Mouse (Mus musculus) adipocyte (in vitro differentiated cells): ENCODE results near the gene Olfr1338.
"Not testable (repeated sequence)": the region's sequence is repeated elsewhere in the genome, so short reads cannot be mapped to it uniquely, and the experiment has no call there.

ENCODE experiments used
- DNase-seq: peaks from one replicate; pipeline ENCODE4 v3.0.0-alpha.2; 2016; ENCODE audit warnings: low spot score

Olfr1338 gene

DNA sequence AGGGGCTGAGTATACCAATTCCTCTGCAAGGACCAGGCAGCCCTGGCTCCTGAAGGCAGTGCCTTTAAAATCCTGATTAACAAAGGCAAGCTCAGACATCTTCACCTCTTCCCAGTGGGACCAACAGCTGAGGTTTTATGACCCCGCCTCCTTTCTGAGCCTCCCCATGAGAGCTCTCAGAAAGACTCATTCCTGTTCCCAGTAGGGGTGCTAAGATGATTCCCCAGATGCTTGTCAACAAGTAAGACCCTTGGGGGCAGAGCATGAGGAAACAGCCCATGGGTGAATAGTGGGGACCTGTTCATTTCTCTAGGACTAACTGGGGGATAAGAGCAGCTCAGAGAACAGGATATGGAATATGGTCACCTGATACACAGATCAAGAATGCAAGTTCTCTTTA, at the start of gene Olfr1338:
Olfr1338 (minus strand) TSS at position 101 of the 400 bp plus-strand sequence.
- no peak for DNase-seq

DNA sequence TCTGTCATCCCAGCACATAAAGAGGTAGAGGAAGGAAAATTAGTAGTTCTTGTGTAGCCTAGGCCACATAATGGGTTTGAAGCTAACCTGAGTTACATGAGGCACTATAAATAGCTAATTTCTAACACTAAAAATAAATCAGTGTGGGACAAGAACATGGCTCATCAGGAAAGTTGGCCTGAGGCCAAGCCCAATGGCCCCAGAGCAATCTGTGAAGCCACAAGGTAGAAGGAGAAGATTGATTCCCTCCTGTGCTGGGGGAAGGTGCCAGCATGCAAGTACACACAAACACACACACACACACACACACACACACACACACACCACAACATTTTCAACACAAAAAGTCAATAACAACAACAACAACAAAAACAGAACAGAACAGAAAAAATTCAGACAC, 34.3 kb upstream of the Olfr1338 start:
- DNase-seq: not testable (repeated sequence)

DNA sequence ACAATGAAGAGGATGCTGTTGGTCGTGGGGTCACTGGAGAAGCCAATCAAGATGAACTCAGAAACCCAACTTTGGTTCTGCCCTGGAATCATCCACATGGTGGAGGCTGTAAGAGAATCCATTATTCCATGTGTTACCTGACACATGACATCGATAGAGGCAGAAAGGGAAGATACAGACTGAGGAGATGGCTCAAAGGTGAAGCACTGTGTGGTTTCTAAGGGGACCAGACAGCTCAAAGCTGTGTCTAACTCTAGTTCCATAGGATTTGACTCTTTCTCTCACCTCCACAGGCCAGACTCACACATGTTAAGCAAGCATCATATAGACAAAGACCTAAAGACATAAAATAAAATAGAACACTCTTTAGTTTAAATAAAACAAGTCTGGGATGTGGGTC, 23.9 kb upstream of the Olfr1338 start, which contains the start of gene Olfr1337:
Olfr1337 (minus strand) TSS at position 101 of the 400 bp plus-strand sequence.
- DNase-seq: no peak

DNA sequence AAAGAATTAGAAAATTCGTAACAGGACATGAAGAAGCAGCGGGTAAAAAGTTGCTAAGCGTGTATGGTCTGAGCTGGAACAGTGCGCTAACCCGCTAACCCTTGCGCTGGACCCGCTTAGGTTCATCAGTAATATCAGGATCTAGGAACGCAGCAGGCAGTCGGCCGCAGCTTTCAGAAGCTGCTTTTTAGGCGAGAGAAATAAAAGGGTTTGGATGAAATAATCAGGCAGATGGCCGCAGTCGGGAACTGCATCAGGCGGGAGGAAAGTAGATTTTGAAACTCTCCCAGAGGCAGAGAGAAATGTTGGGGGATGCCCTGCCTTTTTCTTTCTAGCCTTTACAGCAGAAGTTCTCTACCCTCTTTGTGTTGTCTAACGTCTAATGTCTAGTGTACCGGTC, 16.7 kb downstream of the Olfr1338 start:
- DNase-seq: no peak

DNA sequence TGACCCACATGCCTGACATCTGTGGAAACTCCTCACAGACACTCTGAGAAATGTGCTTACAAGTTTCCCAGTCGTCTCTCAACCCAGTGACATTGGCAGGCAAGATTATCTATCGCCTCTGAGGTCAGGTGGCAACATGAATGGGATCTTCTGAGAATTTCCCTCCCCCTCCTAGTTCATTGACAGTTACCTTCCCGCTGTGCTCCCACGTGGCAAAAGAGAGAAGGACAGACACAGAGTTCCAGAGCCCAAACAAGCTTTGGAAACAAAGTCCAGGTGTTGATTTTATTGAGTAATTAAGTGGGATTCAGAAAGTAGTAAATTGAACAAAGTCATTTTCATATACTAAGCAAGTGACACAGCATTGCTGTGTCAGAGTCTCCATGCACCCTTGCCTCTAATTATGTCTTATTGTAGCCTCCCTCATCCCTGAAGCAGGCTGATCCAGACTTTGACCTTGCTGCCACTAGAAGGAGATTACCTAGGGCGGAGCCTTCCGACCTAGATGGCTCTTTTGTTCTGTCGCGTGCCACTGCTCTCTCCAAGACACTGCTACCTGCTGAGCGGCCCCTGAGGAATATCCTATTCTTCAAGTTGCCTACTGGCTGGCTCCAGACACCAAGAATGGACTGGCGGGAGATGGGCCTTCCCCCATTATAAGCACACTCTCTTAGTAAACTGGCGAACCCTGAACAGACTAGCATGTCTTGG, 17.4 kb downstream of the Olfr1338 start:
- no peak for DNase-seq

DNA sequence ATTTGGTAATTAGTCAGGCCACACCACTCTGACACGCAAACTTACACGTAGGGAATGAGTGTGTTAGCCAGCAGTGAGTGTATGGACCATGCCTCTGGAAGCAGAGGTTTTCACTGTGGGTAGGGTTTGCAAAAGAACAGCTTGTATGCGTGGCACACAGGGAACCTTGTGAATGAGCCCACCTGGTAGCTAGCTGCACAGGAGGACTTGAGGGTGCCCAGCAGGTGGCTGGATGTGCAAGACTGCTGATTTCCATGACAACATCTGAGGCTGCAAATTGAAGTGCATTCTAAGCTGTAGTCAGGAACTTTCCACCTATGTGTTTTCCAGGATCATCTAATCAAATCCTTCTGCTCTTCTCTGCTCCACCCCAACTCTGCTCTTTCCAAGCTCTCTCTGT, 19.0 kb downstream of the Olfr1338 start:
- no peak for DNase-seq

DNA sequence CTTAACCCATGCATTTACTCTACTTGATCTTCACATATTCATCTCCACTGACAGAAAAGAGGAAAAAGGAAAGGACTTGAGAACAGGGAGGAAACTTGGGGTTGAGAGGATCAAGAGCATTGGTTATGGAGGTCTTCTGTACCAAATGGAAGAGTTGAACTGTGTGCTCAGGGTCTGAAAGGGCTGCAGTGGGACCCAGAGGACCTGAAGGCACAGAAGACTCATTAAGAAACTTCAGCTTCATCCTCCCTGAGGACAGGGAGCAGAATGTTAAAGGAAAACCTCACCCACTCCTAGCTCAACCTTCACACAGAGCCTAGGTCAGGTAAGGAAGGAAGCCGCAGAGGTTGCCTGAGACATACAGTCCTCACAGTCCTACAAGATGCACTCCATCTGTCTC, 26.7 kb downstream of the Olfr1338 start, which contains the start of gene Olfr1339:
Olfr1339 (plus strand) TSS at position 301 of the 400 bp plus-strand sequence.
- no peak for DNase-seq

DNA sequence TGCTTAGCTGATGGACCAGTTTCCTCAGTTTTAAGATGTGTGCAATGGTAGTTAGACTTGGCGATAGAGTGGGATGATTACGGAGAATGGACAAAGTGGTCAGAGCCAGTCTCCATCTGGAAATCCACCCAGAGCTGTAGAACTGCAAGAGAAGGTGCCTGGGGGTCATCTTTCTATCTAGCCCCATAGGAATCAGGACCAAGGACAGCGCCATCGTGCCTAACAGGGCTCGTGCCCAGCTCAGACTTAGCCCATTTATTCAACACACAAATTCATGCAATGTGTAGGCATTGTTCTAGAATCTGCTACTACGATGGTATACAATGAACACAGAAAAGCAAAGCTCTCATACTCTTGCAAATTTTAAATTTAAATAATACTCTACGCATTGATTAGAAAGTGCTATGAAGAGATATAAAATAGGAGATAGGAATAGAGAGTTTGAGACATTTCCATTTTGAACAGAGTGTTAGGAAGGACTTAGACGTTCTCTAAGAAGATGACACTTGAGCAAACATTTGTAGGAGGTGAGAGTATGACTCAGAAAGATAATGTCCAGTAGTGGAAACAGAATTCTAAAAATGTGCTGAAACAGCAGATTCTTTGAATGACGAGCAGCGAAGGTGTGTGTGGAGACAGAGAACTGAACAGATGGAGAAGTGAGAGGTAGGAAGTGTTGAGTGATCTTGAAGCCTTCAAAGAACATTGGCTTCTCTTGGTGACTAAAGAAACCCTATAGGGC, 36.6 kb downstream of the Olfr1338 start:
- DNase-seq: peak; percentile 30

DNA sequence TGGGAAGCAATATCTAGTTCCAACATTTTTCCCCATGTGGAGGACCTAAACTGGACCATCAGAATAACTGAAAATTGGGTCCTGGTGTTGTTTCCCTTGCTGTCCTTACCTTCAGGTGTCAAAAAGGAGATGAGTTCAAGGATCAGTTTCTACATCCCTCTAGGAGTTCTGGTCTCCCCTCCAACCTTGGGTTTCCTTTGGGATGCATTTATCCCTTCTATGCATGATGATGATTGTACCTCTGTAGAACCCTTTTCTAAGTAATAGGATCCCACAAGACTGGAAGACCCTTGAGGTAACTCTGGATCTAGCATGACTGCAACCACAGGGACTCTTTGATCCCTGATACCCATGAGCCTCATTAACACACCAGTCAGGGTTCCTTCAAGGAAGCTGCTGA, 38.7 kb downstream of the Olfr1338 start, which contains the start of gene Olfr1340:
Olfr1340 (plus strand) TSS at position 301 of the 400 bp plus-strand sequence.
- no peak for DNase-seq

DNA sequence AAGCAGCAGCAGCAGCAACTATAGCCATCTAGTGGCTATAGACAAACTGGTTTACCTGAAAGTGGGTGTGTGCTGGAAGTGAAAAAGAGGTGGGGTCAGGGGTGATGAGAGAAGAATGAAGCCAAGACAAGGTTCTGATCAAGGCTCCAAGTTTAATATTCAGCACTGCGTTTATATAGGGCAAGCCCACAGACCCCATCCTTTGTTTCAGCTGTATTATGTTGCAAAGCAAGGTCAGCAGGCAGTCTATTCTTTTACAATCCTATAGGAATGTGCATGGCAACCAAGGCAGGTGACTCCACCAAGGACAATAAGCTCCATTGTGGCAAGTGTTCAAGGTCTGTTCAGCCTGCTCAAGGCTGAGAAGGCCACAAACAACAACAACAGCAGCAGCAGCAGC, 46.9 kb downstream of the Olfr1338 start:
- no peak for DNase-seq

DNA sequence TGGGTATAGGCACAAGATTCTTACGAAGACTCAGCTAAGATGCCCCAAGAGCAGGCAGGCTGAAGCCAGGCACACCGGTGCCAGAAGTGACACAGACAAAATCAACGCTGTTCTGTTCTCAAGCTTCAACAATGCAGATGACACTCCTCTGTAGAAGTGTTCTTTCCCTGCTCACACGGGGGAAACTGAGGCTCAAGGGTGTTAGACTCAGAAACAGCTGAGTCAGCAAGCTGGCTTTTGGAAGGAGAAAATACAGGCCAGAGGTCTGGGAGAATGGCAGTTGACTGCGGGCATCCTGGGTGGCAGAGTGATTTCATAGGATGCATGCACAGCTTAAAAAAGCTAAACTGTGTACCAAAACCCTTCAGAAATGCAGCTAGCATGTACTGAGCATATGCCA, 50.5 kb downstream of the Olfr1338 start:
- DNase-seq: no peak

DNA sequence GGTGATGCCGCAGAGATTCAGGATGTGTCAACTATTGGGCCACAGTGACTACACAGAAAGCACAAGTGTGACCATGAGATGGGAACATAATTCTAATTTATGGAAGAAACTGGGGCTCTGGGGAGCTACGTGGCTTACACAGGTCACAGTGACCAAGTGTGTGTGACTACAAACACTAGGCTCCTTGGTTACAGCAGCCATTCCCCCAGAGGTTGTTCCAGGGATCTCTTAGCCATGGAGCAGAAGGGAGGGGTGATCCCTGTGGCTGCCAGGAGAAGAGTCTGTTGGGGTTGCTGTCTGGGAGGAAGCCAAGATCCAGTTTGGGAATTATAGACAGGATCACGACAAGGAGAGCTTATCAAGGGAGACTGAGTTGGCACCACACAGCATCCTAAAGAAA, 55.3 kb downstream of the Olfr1338 start, which contains the start of gene Olfr1341:
Olfr1341 (plus strand) TSS at position 301 of the 400 bp plus-strand sequence.
- DNase-seq: no peak
